Mouse (Mus musculus) thymus, adult 2 months (tissue): ENCODE data around the gene Cmtm3.

Source experiments
- CTCF ChIP-seq: fragments of 200-500 bp; IDR thresholded peaks from 2 replicates; pipeline ENCODE4 v1.5.1; 2012; ENCODE audit warnings: mild to moderate bottlenecking, control low read depth, low read length, moderate library complexity, borderline replicate concordance; ENCODE audit not compliant: control insufficient read depth, poor library complexity, insufficient read depth; ENCODE audit errors: extremely low read depth
- POLR2A ChIP-seq: fragments of 200-500 bp; IDR thresholded peaks from 2 replicates; pipeline ENCODE4 v1.6.1; 2012; ENCODE audit warnings: mild to moderate bottlenecking, low read length, control low read depth, moderate library complexity; ENCODE audit not compliant: control insufficient read depth, poor library complexity, insufficient read depth; ENCODE audit errors: extremely low read depth

DNA sequence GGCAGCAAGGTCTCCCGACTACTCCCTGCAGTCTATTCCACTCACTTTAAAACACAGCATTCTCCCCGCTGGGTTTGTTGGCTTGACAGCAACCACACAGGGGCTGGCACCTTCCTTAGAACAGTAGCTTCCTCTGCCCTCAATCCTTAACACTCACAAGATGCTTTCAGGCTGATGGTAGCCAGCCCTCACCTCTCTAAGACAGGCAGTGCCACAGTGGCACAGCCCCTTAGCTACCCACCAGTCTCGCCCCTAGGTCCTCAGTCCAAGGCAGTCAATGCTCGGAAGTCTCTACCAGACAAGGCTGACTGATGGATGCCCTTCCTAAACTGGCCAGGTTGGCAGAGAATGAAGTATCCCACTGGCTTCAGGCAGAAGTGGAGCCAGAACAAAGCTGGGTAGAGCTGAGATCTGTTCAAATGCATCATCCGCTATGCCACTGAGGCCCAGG, 41.8 kb downstream of the Cmtm3 start:
- TF ChIP-seq CTCF, result no peak
- TF ChIP-seq POLR2A, result no peak
